Mouse (Mus musculus) heart, postnatal 0 days (tissue): ENCODE measurements around the gene Foxi3. TPM values are rescaled to one million over a fixed set of nuclear protein-coding genes. Genes with fewer than 3 reads are reported as not detected.

Experiments
- ATAC-seq: fragments of 200-750 bp; cut with Nextera tagmentation; 2 replicates; pipeline ENCODE4 v1.8.0; 2017; ENCODE audit warnings: low read depth, moderate number of reproducible peaks, moderate library complexity; ENCODE audit not compliant: insufficient read depth
- DNase-seq: peaks from one replicate; pipeline ENCODE4 v3.0.0-alpha.2; 2016; ENCODE audit warnings: low spot score
- H3K27ac ChIP-seq: fragments of 300-500 bp; sonication (generic); 2 replicates; pipeline ENCODE4 v1.5.1; 2014; ENCODE audit warnings: low read depth, mild to moderate bottlenecking
- H3K27me3 ChIP-seq: fragments of 300-500 bp; sonication (generic); 2 replicates; pipeline ENCODE4 v1.6.1; 2014; ENCODE audit warnings: low read length, mixed read lengths; ENCODE audit not compliant: control insufficient read depth, insufficient read depth
- H3K36me3 ChIP-seq: fragments of 300-500 bp; sonication (generic); replicated peaks from 2 replicates; pipeline ENCODE4 v1.6.1; 2014; ENCODE audit warnings: low read length, mixed read lengths; ENCODE audit not compliant: control insufficient read depth, insufficient read depth
- H3K4me1 ChIP-seq: fragments of 300-500 bp; sonication (generic); 2 replicates; pipeline ENCODE4 v1.6.1; 2014; ENCODE audit warnings: antibody characterized with exemption; ENCODE audit not compliant: control insufficient read depth, insufficient read depth
- H3K4me2 ChIP-seq: fragments of 300-500 bp; sonication (generic); 2 replicates; pipeline ENCODE4 v1.6.1; 2014; ENCODE audit warnings: low read depth, mild to moderate bottlenecking, low read length, moderate library complexity
- H3K4me3 ChIP-seq: fragments of 300-500 bp; sonication (generic); 2 replicates; pipeline ENCODE4 v1.5.1; 2014; ENCODE audit warnings: low read depth, low read length
- H3K9ac ChIP-seq: fragments of 300-500 bp; sonication (generic); replicated peaks from 2 replicates; pipeline ENCODE4 v1.6.1; 2014; ENCODE audit warnings: low read depth, low read length, mixed read lengths
- H3K9me3 ChIP-seq: fragments of 300-500 bp; sonication (generic); replicated peaks from 2 replicates; pipeline ENCODE4 v1.6.1; 2016; ENCODE audit warnings: low read length; ENCODE audit not compliant: control insufficient read depth
- CTCF ChIP-seq: IDR thresholded peaks from 2 replicates; pipeline ENCODE4 v1.5.1; 2016; ENCODE audit warnings: antibody characterized with exemption, control low read depth, low read depth
- EP300 ChIP-seq: IDR thresholded peaks from 2 replicates; pipeline ENCODE4 v1.6.1; 2016; ENCODE audit warnings: antibody characterized with exemption, low read depth
- WGBS: fragments of 180-500 bp; shearing (Covaris S2); extraction: QIAGEN DNeasy Blood & Tissue Kit; methylation state at CpG from one replicate; pipeline ENCODE4 v1.1.7; 2014; 5-methylcytosine and 5-hydroxymethylcytosine counted together
- polyA plus RNA-seq: library from polyadenylated mRNA; unstranded; fragments of >200 nt; fragmentation: Nextera tagmentation; extraction: Ambion mirVana; gene quantifications from 2 replicates; pipeline ENCODE4 v1.2.1, GENCODE M21; 2015
- total RNA-seq: library from RNA; depleted of rRNA; stranded (reverse); fragments of >200 nt; gene quantifications from 2 replicates; pipeline ENCODE4 v1.2.3, GENCODE M21; 2014; ENCODE audit warnings: low replicate concordance

The Foxi3 gene
- total and polyA plus RNA-seq, 2 experiments from 2014 or later, result not detected

- H3K4me3 ChIP-seq, result no peak overlapping the region
- DNase-seq, result no peak
- no peak overlapping the region for H3K9ac ChIP-seq
- peaks cover 6% of the 10 kb centered on the region; the same call in 1 of the 2 replicates for H3K4me1 ChIP-seq
- H3K27ac ChIP-seq, result no peak overlapping the region
- no peak overlapping the region for H3K4me2 ChIP-seq
- no peaks in the 10 kb centered on the region for H3K36me3 ChIP-seq
- TF ChIP-seq EP300 (no peak), CTCF (no peak)
- 5% methylated on average over 14 of the region's 14 CpGs for WGBS
- H3K27me3 ChIP-seq, result peaks cover 83% of the 10 kb centered on the region
- no peaks in the 10 kb centered on the region for H3K9me3 ChIP-seq
- ATAC-seq, result no peak
Observed at GRCm38 (mm10) chr6:70955291-70955800, 985 bp upstream of the Foxi3 start.

- Histone ChIP-seq H3K27me3 (peaks cover 85% of the 10 kb centered on the region), H3K36me3 (no peaks in the 10 kb centered on the region), H3K9me3 (no peaks in the 10 kb centered on the region), H3K27ac (no peak overlapping the region), H3K4me2 (peak overlapping the region; percentile 50), H3K4me3 (peak overlapping the region; percentile 36), H3K9ac (no peak overlapping the region), H3K4me1 (peaks cover 6% of the 10 kb centered on the region; the same call in 1 of the 2 replicates)
- TF ChIP-seq CTCF (no peak), EP300 (no peak)
- 4% methylated on average over 12 of the region's 12 CpGs for WGBS
- ATAC-seq (no peak), DNase-seq (no peak)
Observed at GRCm38 (mm10) chr6:70955841-70956240, 490 bp upstream of the Foxi3 start.

- Histone ChIP-seq H3K27ac (no peak overlapping the region), H3K9ac (no peak overlapping the region), H3K4me1 (peaks cover 6% of the 10 kb centered on the region; the same call in 1 of the 2 replicates), H3K36me3 (no peaks in the 10 kb centered on the region), H3K4me3 (peak overlapping the region; percentile 36), H3K4me2 (peak overlapping the region; percentile 50), H3K9me3 (no peaks in the 10 kb centered on the region), H3K27me3 (peaks cover 89% of the 10 kb centered on the region)
- TF ChIP-seq CTCF (no peak), EP300 (no peak)
- DNase-seq (no peak), ATAC-seq (no peak)
- WGBS, result 2% methylated on average over 34 of the region's 34 CpGs
Observed at GRCm38 (mm10) chr6:70956936-70957335, 605 bp downstream of the Foxi3 start.

GRCm38 (mm10) chr6:70957341-70957940, 1.1 kb downstream of the Foxi3 start:
- no peak overlapping the region for H3K27ac ChIP-seq
- TF ChIP-seq CTCF, result no peak
- no peak for TF ChIP-seq EP300
- 14% methylated on average over 7 of the region's 7 CpGs for WGBS
- H3K4me2 ChIP-seq, result no peak overlapping the region
- H3K27me3 ChIP-seq, result peaks cover 87% of the 10 kb centered on the region
- H3K36me3 ChIP-seq, result no peaks in the 10 kb centered on the region
- H3K9me3 ChIP-seq, result no peaks in the 10 kb centered on the region
- DNase-seq (no peak), ATAC-seq (no peak)
- H3K4me3 ChIP-seq, result peak overlapping the region; percentile 36
- H3K4me1 ChIP-seq, result peaks cover 6% of the 10 kb centered on the region; the same call in 1 of the 2 replicates
- no peak overlapping the region for H3K9ac ChIP-seq

GRCm38 (mm10) chr6:70964116-70964830, 7.9 kb downstream of the Foxi3 start:
- no peaks in the 10 kb centered on the region for H3K36me3 ChIP-seq
- H3K27me3 ChIP-seq, result peaks cover 43% of the 10 kb centered on the region
- no peak for DNase-seq
- ATAC-seq, result no peak
- H3K9me3 ChIP-seq, result no peaks in the 10 kb centered on the region
- WGBS, result 48% methylated on average over 6 of the region's 6 CpGs
- no peak overlapping the region for H3K4me3 ChIP-seq
- no peak overlapping the region for H3K4me2 ChIP-seq
- H3K4me1 ChIP-seq, result no peaks in the 10 kb centered on the region
- no peak overlapping the region for H3K27ac ChIP-seq
- no peak overlapping the region for H3K9ac ChIP-seq
- TF ChIP-seq CTCF (no peak), EP300 (no peak)

GRCm38 (mm10) chr6:70965694-70966093, 9.4 kb downstream of the Foxi3 start:
- no peak for TF ChIP-seq CTCF
- no peak for TF ChIP-seq EP300
- H3K4me1 ChIP-seq, result no peaks in the 10 kb centered on the region
- peaks cover 29% of the 10 kb centered on the region for H3K27me3 ChIP-seq
- H3K4me2 ChIP-seq, result no peak overlapping the region
- ATAC-seq (no peak), DNase-seq (no peak)
- H3K9ac ChIP-seq, result no peak overlapping the region
- H3K9me3 ChIP-seq, result no peaks in the 10 kb centered on the region
- WGBS, result 33% methylated on average over 7 of the region's 7 CpGs
- no peak overlapping the region for H3K4me3 ChIP-seq
- no peak overlapping the region for H3K27ac ChIP-seq
- no peaks in the 10 kb centered on the region for H3K36me3 ChIP-seq
